Mouse (Mus musculus) hindbrain, embryonic 11.5 days (tissue): ENCODE data around the gene Sigmar1. TPM values are rescaled to one million over a fixed set of nuclear protein-coding genes. Genes with fewer than 3 reads are reported as not detected.

Experiments used
- ATAC-seq: fragments of 200-750 bp; cut with Nextera tagmentation; 2 replicates; pipeline ENCODE4 v1.8.0; 2017; ENCODE audit warnings: mild to moderate bottlenecking, moderate TSS enrichment, moderate library complexity; ENCODE audit not compliant: low FRiP score
- DNase-seq: peaks from one replicate; pipeline ENCODE4 v3.0.0-alpha.2; 2015; ENCODE audit warnings: low spot score
- H3K27ac ChIP-seq: fragments of 300-500 bp; sonication (generic); 2 replicates; pipeline ENCODE4 v1.5.1; 2014; ENCODE audit warnings: mild to moderate bottlenecking, low read depth, low read length
- H3K27me3 ChIP-seq: fragments of 300-500 bp; sonication (generic); 2 replicates; pipeline ENCODE4 v1.6.1; 2014; ENCODE audit warnings: mild to moderate bottlenecking, low read length, moderate library complexity, mixed read lengths; ENCODE audit not compliant: control insufficient read depth, insufficient read depth
- H3K36me3 ChIP-seq: fragments of 300-500 bp; sonication (generic); 2 replicates; pipeline ENCODE4 v1.6.1; 2014; ENCODE audit warnings: mild to moderate bottlenecking, low read length, moderate library complexity, mixed read lengths; ENCODE audit not compliant: control insufficient read depth, insufficient read depth
- H3K4me1 ChIP-seq: fragments of 300-500 bp; sonication (generic); replicated peaks from 2 replicates; pipeline ENCODE4 v1.6.1; 2014; ENCODE audit warnings: low read length, mixed read lengths; ENCODE audit not compliant: control insufficient read depth, insufficient read depth
- H3K4me2 ChIP-seq: fragments of 300-500 bp; sonication (generic); replicated peaks from 2 replicates; pipeline ENCODE4 v1.6.1; 2014; ENCODE audit warnings: mild to moderate bottlenecking, low read depth, low read length
- H3K4me3 ChIP-seq: fragments of 300-500 bp; sonication (generic); 2 replicates; pipeline ENCODE4 v1.5.1; 2014; ENCODE audit warnings: low read depth, low read length
- H3K9ac ChIP-seq: fragments of 300-500 bp; sonication (generic); 2 replicates; pipeline ENCODE4 v1.6.1; 2014; ENCODE audit warnings: low read depth, low read length
- H3K9me3 ChIP-seq: fragments of 300-500 bp; sonication (generic); 2 replicates; pipeline ENCODE4 v1.6.1; 2016; ENCODE audit warnings: low read length; ENCODE audit not compliant: control insufficient read depth
- WGBS: fragments of 180-500 bp; shearing (Covaris S2); extraction: QIAGEN DNeasy Blood & Tissue Kit; methylation state at CpG from one replicate; pipeline ENCODE4 v1.1.7; 2014; 5-methylcytosine and 5-hydroxymethylcytosine counted together
- polyA plus RNA-seq: library from polyadenylated mRNA; unstranded; fragments of >200 nt; fragmentation: Nextera tagmentation; extraction: Ambion mirVana; gene quantifications from 2 replicates; pipeline ENCODE4 v1.2.1, GENCODE M21; 2014

Sigmar1 gene
- polyA plus RNA-seq, 1 experiment from 2014 or later = 71.5 TPM

- no peaks in the 10 kb centered on the region for H3K4me1 ChIP-seq
- peak overlapping the region; percentile 7; the same call in 1 of the 2 replicates for H3K27ac ChIP-seq
- ATAC-seq = peak; percentile 97
- peak overlapping the region; percentile 63 for H3K9ac ChIP-seq
- peak overlapping the region; percentile 59 for H3K4me2 ChIP-seq
- H3K9me3 ChIP-seq = no peaks in the 10 kb centered on the region
- no peaks in the 10 kb centered on the region for H3K27me3 ChIP-seq
- peak; percentile 94 for DNase-seq
- 0 out of 2 replicates have a peak, but pooled peaks cover 4% of the 10 kb centered on the region for H3K36me3 ChIP-seq
- WGBS = under 1% methylated on average over 27 of the region's 27 CpGs
- H3K4me3 ChIP-seq = peak overlapping the region; percentile 50
These were observed 14.8 kb downstream of the Sigmar1 start for GRCm38 (mm10) chr4:41741158-41741560.

GRCm38 (mm10) chr4:41740380-41741157 lies 15.4 kb downstream of the Sigmar1 start:
- H3K4me1 ChIP-seq = no peaks in the 10 kb centered on the region
- H3K4me3 ChIP-seq = peak overlapping the region; percentile 50
- H3K36me3 ChIP-seq = 0 out of 2 replicates have a peak, but pooled peaks cover 4% of the 10 kb centered on the region
- ATAC-seq (peak; percentile 87), DNase-seq (peak; percentile 30)
- H3K9me3 ChIP-seq = no peaks in the 10 kb centered on the region
- H3K27ac ChIP-seq = peak overlapping the region; percentile 7; the same call in 1 of the 2 replicates
- peak overlapping the region; percentile 63 for H3K9ac ChIP-seq
- under 1% methylated on average over 48 of the region's 48 CpGs for WGBS
- H3K27me3 ChIP-seq = no peaks in the 10 kb centered on the region
- H3K4me2 ChIP-seq = peak overlapping the region; percentile 59

- no peak for ATAC-seq
- 95% methylated on average over 13 of the region's 13 CpGs for WGBS
- H3K4me1 ChIP-seq = no peaks in the 10 kb centered on the region
- no peak for DNase-seq
- no peak overlapping the region for H3K27ac ChIP-seq
- H3K4me2 ChIP-seq = no peak overlapping the region
- H3K9ac ChIP-seq = no peak overlapping the region
- 0 out of 2 replicates have a peak, but pooled peaks cover 4% of the 10 kb centered on the region for H3K36me3 ChIP-seq
- no peaks in the 10 kb centered on the region for H3K27me3 ChIP-seq
- no peak overlapping the region for H3K4me3 ChIP-seq
- H3K9me3 ChIP-seq = no peaks in the 10 kb centered on the region
These were observed 16.7 kb downstream of the Sigmar1 start for GRCm38 (mm10) chr4:41739260-41739659.

GRCm38 (mm10) chr4:41738256-41738603 lies 17.7 kb downstream of the Sigmar1 start:
- Histone ChIP-seq H3K36me3 (0 out of 2 replicates have a peak, but pooled peaks cover 4% of the 10 kb centered on the region), H3K27ac (no peak overlapping the region), H3K9ac (no peak overlapping the region), H3K4me3 (no peak overlapping the region), H3K27me3 (peaks cover under 1% of the 10 kb centered on the region; the same call in 1 of the 2 replicates), H3K4me2 (no peak overlapping the region), H3K4me1 (no peaks in the 10 kb centered on the region), H3K9me3 (no peaks in the 10 kb centered on the region)
- no peak for DNase-seq
- 63% methylated on average over 1 of the region's 1 CpGs for WGBS
- no peak for ATAC-seq

GRCm38 (mm10) chr4:41737602-41738255 lies 18.2 kb downstream of the Sigmar1 start:
- H3K4me2 ChIP-seq = no peak overlapping the region
- H3K4me3 ChIP-seq = no peak overlapping the region
- 0 out of 2 replicates have a peak, but pooled peaks cover 4% of the 10 kb centered on the region for H3K36me3 ChIP-seq
- peaks cover 4% of the 10 kb centered on the region; the same call in 1 of the 2 replicates for H3K27me3 ChIP-seq
- H3K9ac ChIP-seq = no peak overlapping the region
- ATAC-seq (no peak), DNase-seq (peak; percentile 77)
- no peak overlapping the region for H3K27ac ChIP-seq
- H3K9me3 ChIP-seq = no peaks in the 10 kb centered on the region
- 58% methylated on average over 8 of the region's 8 CpGs for WGBS
- H3K4me1 ChIP-seq = no peaks in the 10 kb centered on the region

GRCm38 (mm10) chr4:41731052-41731765 lies 24.7 kb downstream of the Sigmar1 start, which contains the start of gene Arid3c:
Arid3c (minus strand) TSS chr4:41731142.
- no peaks in the 10 kb centered on the region for H3K36me3 ChIP-seq
- H3K9ac ChIP-seq = 0 out of 2 replicates have a peak within 1 kb of the TSS, but pooled peaks have one; percentile 15
- no peaks in the 10 kb centered on the region for H3K9me3 ChIP-seq
- DNase-seq = peak; percentile 57
- H3K27me3 ChIP-seq = peaks cover 53% of the 10 kb centered on the region
- H3K4me3 ChIP-seq = peak within 1 kb of the TSS; percentile 23
- H3K27ac ChIP-seq = no peak within 1 kb of the TSS
- peak within 1 kb of the TSS; percentile 67 for H3K4me2 ChIP-seq
- 3% methylated on average over 46 of the region's 50 CpGs for WGBS
- no peak for ATAC-seq
- H3K4me1 ChIP-seq = peaks cover 8% of the 10 kb centered on the region

GRCm38 (mm10) chr4:41726826-41727621 lies 28.9 kb downstream of the Sigmar1 start:
- no peaks in the 10 kb centered on the region for H3K9me3 ChIP-seq
- no peak overlapping the region; the same call in 1 of the 2 replicates for H3K9ac ChIP-seq
- no peak overlapping the region for H3K27ac ChIP-seq
- DNase-seq = peak; percentile 55
- ATAC-seq = peak; percentile 62
- H3K4me3 ChIP-seq = no peak overlapping the region
- no peaks in the 10 kb centered on the region for H3K36me3 ChIP-seq
- H3K4me1 ChIP-seq = peaks cover 16% of the 10 kb centered on the region
- WGBS = 17% methylated on average over 20 of the region's 20 CpGs
- peaks cover 66% of the 10 kb centered on the region for H3K27me3 ChIP-seq
- H3K4me2 ChIP-seq = no peak overlapping the region

GRCm38 (mm10) chr4:41722918-41723351 lies 33.0 kb downstream of the Sigmar1 start, which contains the start of gene Dctn3:
Dctn3 (minus strand) TSS chr4:41723170.
- Histone ChIP-seq H3K9me3 (no peaks in the 10 kb centered on the region), H3K27ac (no peak within 1 kb of the TSS), H3K9ac (peak within 1 kb of the TSS; percentile 92), H3K36me3 (no peaks in the 10 kb centered on the region), H3K4me2 (peak within 1 kb of the TSS; percentile 74), H3K4me3 (peak within 1 kb of the TSS; percentile 89), H3K4me1 (peaks cover 11% of the 10 kb centered on the region), H3K27me3 (peaks cover 30% of the 10 kb centered on the region)
- ATAC-seq (peak; percentile 89), DNase-seq (peak; percentile 94)
- under 1% methylated on average over 27 of the region's 27 CpGs for WGBS
